Mouse (Mus musculus): Measurements from ENCODE around the gene Chrnb2. TPM values are rescaled to one million over a fixed set of nuclear protein-coding genes. Genes with fewer than 3 reads are reported as not detected.

Chrnb2 gene
- total and polyA plus RNA-seq, 3 experiments: 0.14 to 0.35 (median 0.16) TPM

- Histone ChIP-seq H3K36me3 (ENCODE audit: control insufficient read depth, insufficient read depth, low read length) (no peaks in the 10 kb centered on the region), H3K9ac (ENCODE audit: low read depth, low read length) (no peak overlapping the region), H3K27me3 (ENCODE audit: control insufficient read depth, insufficient read depth, low read length) (no peaks in the 10 kb centered on the region), H3K79me2 (replicated peaks; ENCODE audit: control insufficient read depth, insufficient read depth, low read length) (no peaks in the 10 kb centered on the region), H3K27ac (no peak overlapping the region), H3K4me3 (no peak overlapping the region), H3K4me1 (ENCODE audit: control insufficient read depth, insufficient read depth, low read length) (no peaks in the 10 kb centered on the region)
- no peak for DNase-seq
- intact Hi-C loops (cut with DNase I): no loop called here
- 38% methylated on average over 3 of the region's 3 CpGs for WGBS
- TF ChIP-seq EP300 (IDR thresholded peaks at IDR 0.05; ENCODE audit: insufficient read depth, low read depth, low read length): no peak
- TF ChIP-seq CTCF (IDR thresholded peaks at IDR 0.05): no peak
- TF ChIP-seq POLR2A (IDR thresholded peaks at IDR 0.05; ENCODE audit: insufficient read depth, low read depth, low read length): no peak
Observed at GRCm38 (mm10) chr3:89703596-89703995, 60.8 kb downstream of the Chrnb2 start.

GRCm38 (mm10) chr3:89700461-89700860 is 64.0 kb downstream of the Chrnb2 start:
- 83% methylated on average over 11 of the region's 11 CpGs for WGBS
- Histone ChIP-seq H3K4me3 (no peak overlapping the region), H3K4me1 (ENCODE audit: control insufficient read depth, insufficient read depth, low read length) (no peaks in the 10 kb centered on the region), H3K36me3 (ENCODE audit: control insufficient read depth, insufficient read depth, low read length) (no peaks in the 10 kb centered on the region), H3K27me3 (ENCODE audit: control insufficient read depth, insufficient read depth, low read length) (no peaks in the 10 kb centered on the region), H3K79me2 (replicated peaks; ENCODE audit: control insufficient read depth, insufficient read depth, low read length) (no peaks in the 10 kb centered on the region), H3K9ac (ENCODE audit: low read depth, low read length) (no peak overlapping the region), H3K27ac (no peak overlapping the region)
- TF ChIP-seq POLR2A (IDR thresholded peaks at IDR 0.05; ENCODE audit: insufficient read depth, low read depth, low read length): no peak
- TF ChIP-seq CTCF (IDR thresholded peaks at IDR 0.05): no peak
- no peak for TF ChIP-seq EP300 (IDR thresholded peaks at IDR 0.05; ENCODE audit: insufficient read depth, low read depth, low read length)
- no peak for DNase-seq
- intact Hi-C loops (cut with DNase I): no loop called here

GRCm38 (mm10) chr3:89698958-89699357 is 65.5 kb downstream of the Chrnb2 start:
- Histone ChIP-seq H3K4me1 (ENCODE audit: control insufficient read depth, insufficient read depth, low read length) (no peaks in the 10 kb centered on the region), H3K9ac (ENCODE audit: low read depth, low read length) (no peak overlapping the region), H3K79me2 (replicated peaks; ENCODE audit: control insufficient read depth, insufficient read depth, low read length) (no peaks in the 10 kb centered on the region), H3K27ac (no peak overlapping the region), H3K4me3 (no peak overlapping the region), H3K36me3 (ENCODE audit: control insufficient read depth, insufficient read depth, low read length) (no peaks in the 10 kb centered on the region), H3K27me3 (ENCODE audit: control insufficient read depth, insufficient read depth, low read length) (no peaks in the 10 kb centered on the region)
- TF ChIP-seq EP300 (IDR thresholded peaks at IDR 0.05; ENCODE audit: insufficient read depth, low read depth, low read length) (no peak), CTCF (IDR thresholded peaks at IDR 0.05) (no peak), POLR2A (IDR thresholded peaks at IDR 0.05; ENCODE audit: insufficient read depth, low read depth, low read length) (no peak)
- DNase-seq: no peak
- intact Hi-C loops (cut with DNase I): no loop called here
- 95% methylated on average over 1 of the region's 1 CpGs for WGBS

Other genes starting within 250 kb of the Chrnb2 start
- gene Kcnn3, start 244.5 kb downstream of the Chrnb2 start, total RNA-seq (2021): 1 to 10 TPM; 2.0 to 3.3 TPM
- 0.84 and 2.0 TPM in 2 replicates for gene Kcnn3, start 244.5 kb downstream of the Chrnb2 start, polyA plus RNA-seq (2012; rRNA removed)
- 10 to 100 TPM; 10.8 to 13.1 TPM for gene Adar, start 49.6 kb downstream of the Chrnb2 start, total RNA-seq (2021)
- 12.8 and 15.8 TPM in 2 replicates for gene Adar, start 49.6 kb downstream of the Chrnb2 start, polyA plus RNA-seq (2012; rRNA removed)
- gene Ube2q1, start 9.0 kb upstream of the Chrnb2 start, total RNA-seq (2021): 10 to 100 TPM; 24.0 to 25.5 TPM
- gene Ube2q1, start 9.0 kb upstream of the Chrnb2 start, polyA plus RNA-seq (2012; rRNA removed): 14.6 and 18.8 TPM in 2 replicates
- 10 to 100 TPM; 12.3 to 13.3 TPM for gene She, start 66.7 kb upstream of the Chrnb2 start, total RNA-seq (2021)
- 3.4 and 7.7 TPM in 2 replicates for gene She, start 66.7 kb upstream of the Chrnb2 start, polyA plus RNA-seq (2012; rRNA removed)
- gene Il6ra, start 148.6 kb upstream of the Chrnb2 start, total RNA-seq (2021): 1 to 10 TPM; 4.3 to 4.8 TPM
- 2.5 and 2.8 TPM in 2 replicates for gene Il6ra, start 148.6 kb upstream of the Chrnb2 start, polyA plus RNA-seq (2012; rRNA removed)
- gene Atp8b2, start 198.9 kb upstream of the Chrnb2 start, total RNA-seq (2021): 10 to 100 TPM; 15.7 to 18.0 TPM
- gene Atp8b2, start 198.9 kb upstream of the Chrnb2 start, polyA plus RNA-seq (2012; rRNA removed): 27.3 and 50.1 TPM in 2 replicates
- gene Hax1, start 234.1 kb upstream of the Chrnb2 start, total RNA-seq (2021): 10 to 100 TPM; 40.1 to 48.2 TPM
- gene Hax1, start 234.1 kb upstream of the Chrnb2 start, polyA plus RNA-seq (2012; rRNA removed): 32.5 and 54.3 TPM in 2 replicates

All from heart, adult 2 months (tissue).